Mouse (Mus musculus): Measurements from ENCODE around the gene Zer1. TPM values are rescaled to one million over a fixed set of nuclear protein-coding genes. Genes with fewer than 3 reads are reported as not detected.
"Not testable (repeated sequence)": the region's sequence is repeated elsewhere in the genome, so short reads cannot be mapped to it uniquely, and the experiment has no call there.

Zer1 gene
- polyA plus RNA-seq, 1 experiment from 2014 or later = 8.7 TPM

GRCm38 (mm10) chr2:30140021-30140420 lies 15.6 kb upstream of the Zer1 start:
- 95% methylated on average over 4 of the region's 4 CpGs for WGBS
- H3K36me3 ChIP-seq = peaks cover 95% of the 10 kb centered on the region
- not testable (repeated sequence) for H3K4me1 ChIP-seq (replicated peaks); DNase-seq (ENCODE audit: low spot score); H3K27me3 ChIP-seq (ENCODE audit: insufficient read depth, poor library complexity, severe bottlenecking); H3K4me3 ChIP-seq; H3K27ac ChIP-seq; H3K9me3 ChIP-seq

- no peak for DNase-seq (ENCODE audit: low spot score)
- WGBS = 90% methylated on average over 10 of the region's 10 CpGs
- Histone ChIP-seq H3K4me1 (replicated peaks) (peaks cover 26% of the 10 kb centered on the region), H3K4me3 (no peak overlapping the region), H3K9me3 (no peaks in the 10 kb centered on the region), H3K27ac (no peak overlapping the region), H3K27me3 (ENCODE audit: insufficient read depth, poor library complexity, severe bottlenecking) (no peaks in the 10 kb centered on the region), H3K36me3 (peaks cover 59% of the 10 kb centered on the region)
These were observed 12.1 kb upstream of the Zer1 start for GRCm38 (mm10) chr2:30136458-30136857.

- Histone ChIP-seq H3K9me3 (no peaks in the 10 kb centered on the region), H3K27ac (peak overlapping the region; percentile 94; the same call in 1 of the 2 replicates), H3K4me3 (peak overlapping the region; percentile 97), H3K4me1 (replicated peaks) (peaks cover 26% of the 10 kb centered on the region), H3K36me3 (peaks cover 45% of the 10 kb centered on the region), H3K27me3 (ENCODE audit: insufficient read depth, poor library complexity, severe bottlenecking) (no peaks in the 10 kb centered on the region)
- no peak for DNase-seq (ENCODE audit: low spot score)
- WGBS = 69% methylated on average over 10 of the region's 10 CpGs
These were observed 10.7 kb upstream of the Zer1 start for GRCm38 (mm10) chr2:30134928-30135620.

- Histone ChIP-seq H3K27ac (peak overlapping the region; percentile 94), H3K9me3 (no peaks in the 10 kb centered on the region), H3K4me3 (peak overlapping the region; percentile 97), H3K36me3 (peaks cover 40% of the 10 kb centered on the region), H3K27me3 (ENCODE audit: insufficient read depth, poor library complexity, severe bottlenecking) (no peaks in the 10 kb centered on the region), H3K4me1 (replicated peaks) (peaks cover 26% of the 10 kb centered on the region)
- 34% methylated on average over 6 of the region's 6 CpGs for WGBS
- DNase-seq (ENCODE audit: low spot score) = no peak
These were observed 10.0 kb upstream of the Zer1 start for GRCm38 (mm10) chr2:30134378-30134711.

GRCm38 (mm10) chr2:30133613-30134377 lies 9.4 kb upstream of the Zer1 start, which contains the start of gene Tbc1d13:
TSS of gene Tbc1d13 (plus strand) at chr2:30133746.
- H3K4me1 ChIP-seq (replicated peaks) = peaks cover 26% of the 10 kb centered on the region
- H3K4me3 ChIP-seq = peak within 1 kb of the TSS; percentile 97
- under 1% methylated on average over 46 of the region's 46 CpGs for WGBS
- no peaks in the 10 kb centered on the region for H3K9me3 ChIP-seq
- DNase-seq (ENCODE audit: low spot score) = peak; percentile 96
- peaks cover 36% of the 10 kb centered on the region for H3K36me3 ChIP-seq
- peak within 1 kb of the TSS; percentile 94 for H3K27ac ChIP-seq
- H3K27me3 ChIP-seq (ENCODE audit: insufficient read depth, poor library complexity, severe bottlenecking) = no peaks in the 10 kb centered on the region

GRCm38 (mm10) chr2:30132801-30133612 lies 8.6 kb upstream of the Zer1 start:
- Histone ChIP-seq H3K27ac (peak overlapping the region; percentile 94), H3K4me1 (replicated peaks) (peaks cover 26% of the 10 kb centered on the region), H3K36me3 (peaks cover 29% of the 10 kb centered on the region), H3K27me3 (ENCODE audit: insufficient read depth, poor library complexity, severe bottlenecking) (no peaks in the 10 kb centered on the region), H3K4me3 (peak overlapping the region; percentile 97), H3K9me3 (no peaks in the 10 kb centered on the region)
- 29% methylated on average over 16 of the region's 16 CpGs for WGBS
- no peak for DNase-seq (ENCODE audit: low spot score)

GRCm38 (mm10) chr2:30131240-30131639 lies 6.9 kb upstream of the Zer1 start:
- 73% methylated on average over 5 of the region's 5 CpGs for WGBS
- H3K4me1 ChIP-seq (replicated peaks) = peaks cover 26% of the 10 kb centered on the region
- not testable (repeated sequence) for H3K27ac ChIP-seq; H3K9me3 ChIP-seq; H3K27me3 ChIP-seq (ENCODE audit: insufficient read depth, poor library complexity, severe bottlenecking); DNase-seq (ENCODE audit: low spot score); H3K4me3 ChIP-seq
- peaks cover 12% of the 10 kb centered on the region for H3K36me3 ChIP-seq

- no peak overlapping the region for H3K4me3 ChIP-seq
- H3K27me3 ChIP-seq (ENCODE audit: insufficient read depth, poor library complexity, severe bottlenecking) = no peaks in the 10 kb centered on the region
- H3K27ac ChIP-seq = no peak overlapping the region
- 84% methylated on average over 4 of the region's 4 CpGs for WGBS
- H3K9me3 ChIP-seq = no peaks in the 10 kb centered on the region
- H3K4me1 ChIP-seq (replicated peaks) = peaks cover 24% of the 10 kb centered on the region
- H3K36me3 ChIP-seq = peaks cover under 1% of the 10 kb centered on the region; the same call in 1 of the 2 replicates
- DNase-seq (ENCODE audit: low spot score) = no peak
These were observed 5.8 kb upstream of the Zer1 start for GRCm38 (mm10) chr2:30130156-30130555.

GRCm38 (mm10) chr2:30128789-30129188 lies 4.4 kb upstream of the Zer1 start:
- peak; percentile 14 for DNase-seq (ENCODE audit: low spot score)
- 31% methylated on average over 2 of the region's 2 CpGs for WGBS
- H3K27me3 ChIP-seq (ENCODE audit: insufficient read depth, poor library complexity, severe bottlenecking) = no peaks in the 10 kb centered on the region
- no peak overlapping the region for H3K27ac ChIP-seq
- H3K4me3 ChIP-seq = no peak overlapping the region
- peaks cover 24% of the 10 kb centered on the region for H3K4me1 ChIP-seq (replicated peaks)
- H3K36me3 ChIP-seq = no peaks in the 10 kb centered on the region
- H3K9me3 ChIP-seq = no peaks in the 10 kb centered on the region

GRCm38 (mm10) chr2:30123729-30124471 lies 485 bp downstream of the Zer1 start:
- H3K27ac ChIP-seq = peak overlapping the region; percentile 95
- 0 out of 2 replicates have a peak, but pooled peaks cover 5% of the 10 kb centered on the region for H3K36me3 ChIP-seq
- H3K27me3 ChIP-seq (ENCODE audit: insufficient read depth, poor library complexity, severe bottlenecking) = no peaks in the 10 kb centered on the region
- WGBS = 2% methylated on average over 44 of the region's 44 CpGs
- H3K9me3 ChIP-seq = no peaks in the 10 kb centered on the region
- peak overlapping the region; percentile 93 for H3K4me3 ChIP-seq
- DNase-seq (ENCODE audit: low spot score) = no peak
- H3K4me1 ChIP-seq (replicated peaks) = peaks cover 43% of the 10 kb centered on the region

GRCm38 (mm10) chr2:30122766-30123165 lies 1.6 kb downstream of the Zer1 start:
- no peak overlapping the region for H3K27ac ChIP-seq
- no peak overlapping the region for H3K4me3 ChIP-seq
- no peaks in the 10 kb centered on the region for H3K27me3 ChIP-seq (ENCODE audit: insufficient read depth, poor library complexity, severe bottlenecking)
- H3K9me3 ChIP-seq = no peaks in the 10 kb centered on the region
- 0 out of 2 replicates have a peak, but pooled peaks cover 5% of the 10 kb centered on the region for H3K36me3 ChIP-seq
- no peak for DNase-seq (ENCODE audit: low spot score)
- WGBS = 86% methylated on average over 5 of the region's 5 CpGs
- peaks cover 45% of the 10 kb centered on the region for H3K4me1 ChIP-seq (replicated peaks)

- Histone ChIP-seq H3K9me3 (no peaks in the 10 kb centered on the region), H3K4me1 (replicated peaks) (peaks cover 44% of the 10 kb centered on the region), H3K36me3 (0 out of 2 replicates have a peak, but pooled peaks cover 5% of the 10 kb centered on the region), H3K27me3 (ENCODE audit: insufficient read depth, poor library complexity, severe bottlenecking) (no peaks in the 10 kb centered on the region), H3K27ac (peak overlapping the region; percentile 71), H3K4me3 (no peak overlapping the region)
- 86% methylated on average over 4 of the region's 4 CpGs for WGBS
- no peak for DNase-seq (ENCODE audit: low spot score)
These were observed 4.1 kb downstream of the Zer1 start for GRCm38 (mm10) chr2:30120269-30120668.
